Mouse (Mus musculus) small intestine, adult 2 months (tissue): ENCODE results near the gene Rad51b.

Source experiments
- CTCF ChIP-seq: fragments of 200-500 bp; IDR thresholded peaks from 2 replicates; pipeline ENCODE4 v1.5.1; 2012; ENCODE audit warnings: low read depth, mild to moderate bottlenecking, control low read depth, inconsistent platforms, low read length, moderate library complexity, mixed read lengths; ENCODE audit not compliant: insufficient replicate concordance, insufficient read length; ENCODE audit errors: extremely low read depth
- POLR2A ChIP-seq: fragments of 200-500 bp; IDR thresholded peaks from 2 replicates; pipeline ENCODE4 v1.6.1; 2012; ENCODE audit warnings: low read depth, mild to moderate bottlenecking, control low read depth, inconsistent platforms, low read length, moderate library complexity

DNA sequence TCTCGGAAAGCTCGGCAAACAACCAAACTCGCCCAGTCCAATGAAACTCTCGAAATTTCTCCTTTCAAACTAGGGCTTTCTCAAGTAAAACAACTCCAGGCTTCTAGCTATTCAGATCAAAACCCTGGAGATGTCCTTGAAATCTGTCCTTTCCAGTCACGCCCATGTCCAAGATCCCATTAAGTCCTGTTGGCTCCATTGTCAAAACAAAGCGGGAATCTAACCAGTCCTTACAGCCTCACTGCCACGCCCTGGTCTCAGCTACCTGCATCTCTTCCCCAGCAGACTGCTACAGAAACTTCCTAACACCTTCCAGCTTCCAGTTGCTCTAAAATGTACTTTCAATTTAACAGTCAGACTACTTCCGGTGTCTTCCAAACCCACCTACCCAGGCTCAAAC, 554.8 kb downstream of the Rad51b start:
- TF ChIP-seq POLR2A (no peak), CTCF (no peak)
